Mouse (Mus musculus): Measurements from ENCODE around the gene 1810046K07Rik. TPM values are rescaled to one million over a fixed set of nuclear protein-coding genes. Genes with fewer than 3 reads are reported as not detected.

1810046K07Rik gene
- polyA plus RNA-seq, 1 experiment from 2014 or later, result not detected

DNA sequence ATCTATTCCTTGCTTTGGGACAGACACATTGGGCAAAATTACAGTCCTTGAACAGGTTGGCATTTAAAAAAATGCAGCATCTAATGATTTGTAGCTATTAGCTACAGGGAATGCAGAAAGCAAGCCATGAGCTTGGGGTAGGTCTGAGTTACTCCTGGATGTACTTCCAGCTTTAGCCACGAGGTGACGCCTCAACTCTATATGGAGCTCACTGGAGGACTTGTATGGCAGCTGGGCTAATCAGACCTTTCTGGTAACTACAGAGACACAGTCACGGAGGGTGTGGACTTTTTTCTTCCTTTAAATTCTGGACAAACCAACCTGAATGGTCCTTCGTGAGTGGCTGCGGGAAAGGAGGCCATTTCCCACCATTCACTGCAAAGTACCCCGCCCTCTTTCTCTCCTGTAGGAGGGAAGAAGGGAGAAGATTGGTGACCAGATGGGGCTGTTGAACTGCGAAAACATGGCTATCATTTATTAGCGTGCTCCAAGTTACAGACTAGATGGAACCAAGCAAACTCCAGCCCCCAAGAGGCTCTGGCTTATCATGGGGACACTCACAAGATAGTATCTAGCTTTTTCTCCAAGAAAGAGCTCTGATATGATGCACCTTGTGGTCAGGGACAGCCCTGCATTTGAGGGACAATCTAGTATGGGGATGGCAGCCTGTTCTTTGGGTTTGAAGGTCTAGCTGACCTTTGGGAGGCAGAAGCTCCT, 6.7 kb upstream of the 1810046K07Rik start:
- Histone ChIP-seq H3K36me3 (ENCODE audit: control insufficient read depth, insufficient read depth, low read length) (no peaks in the 10 kb centered on the region), H3K4me2 (ENCODE audit: low read length) (peak overlapping the region; percentile 53), H3K4me1 (ENCODE audit: control insufficient read depth in 2 of 2, insufficient read depth in 2 of 2, low read length in 2 of 2) (peaks cover 0 to 2% of the 10 kb centered on the region in 2 experiments; a peak in 1 of 4 replicates), H3K9ac (ENCODE audit: low read length) (0 out of 2 replicates have a peak overlapping the region, but pooled peaks have one; percentile 5), H3K27me3 (ENCODE audit: control insufficient read depth, insufficient read depth, low read length) (no peaks in the 10 kb centered on the region), H3K27ac (replicated peaks in 1 of 2; ENCODE audit: control insufficient read depth in 1 of 2, insufficient read depth in 1 of 2, low read depth in 2 of 2, low read length in 2 of 2) (no peak overlapping the region), H3K9me3 (ENCODE audit: control insufficient read depth, low read length) (no peaks in the 10 kb centered on the region), H3K4me3 (ENCODE audit: control insufficient read depth in 1 of 2, insufficient read depth in 1 of 2, low read depth in 1 of 2, low read length in 2 of 2) (peak overlapping the region in 1 of 2 experiments; percentile 10; a peak in 1 of 4 replicates)
- 27% methylated on average over 8 of the region's 8 CpGs for WGBS
- ATAC-seq (ENCODE audit: insufficient number of reproducible peaks, insufficient read depth, low FRiP score, low read depth), result no peak

DNA sequence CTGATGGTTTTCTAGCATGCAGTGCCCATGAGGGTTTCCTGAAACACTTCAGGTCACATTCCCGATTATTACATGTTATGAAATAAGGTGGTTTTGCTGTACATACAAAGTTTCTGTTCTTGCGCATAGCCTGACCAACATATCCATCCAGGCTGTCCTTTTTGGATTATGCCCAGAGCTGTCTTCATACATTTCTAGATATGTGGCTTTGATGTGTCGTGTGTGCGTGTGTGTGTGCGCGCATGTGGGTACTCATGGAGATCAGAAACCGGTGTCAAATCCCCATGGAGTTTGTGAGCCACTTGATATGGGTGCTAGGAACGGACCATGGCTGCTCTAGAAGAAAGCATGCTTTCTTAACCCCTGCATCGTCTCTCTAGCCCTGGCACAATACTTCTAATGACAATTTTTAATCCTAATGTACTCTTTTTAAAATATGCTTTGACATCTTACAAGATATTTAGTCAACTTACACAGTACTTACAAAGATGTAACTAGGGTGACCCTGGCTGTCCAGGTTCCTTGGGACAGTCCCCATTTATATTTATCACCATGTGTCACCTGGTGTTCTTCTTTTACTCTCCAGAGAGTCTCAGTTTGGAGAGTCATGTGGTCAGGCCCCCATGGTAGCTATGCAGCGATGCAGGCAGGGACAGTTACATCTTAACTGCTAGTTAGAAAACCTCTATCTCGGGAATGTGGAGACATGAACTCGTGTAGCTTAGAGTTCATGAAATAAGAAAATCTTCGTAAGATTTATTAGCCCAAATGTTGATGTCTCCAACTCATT, 2.9 kb upstream of the 1810046K07Rik start:
- WGBS, result 80% methylated on average over 13 of the region's 13 CpGs
- Histone ChIP-seq H3K4me3 (ENCODE audit: control insufficient read depth in 1 of 2, insufficient read depth in 1 of 2, low read depth in 1 of 2, low read length in 2 of 2) (no peak overlapping the region), H3K27ac (replicated peaks in 1 of 2; ENCODE audit: control insufficient read depth in 1 of 2, insufficient read depth in 1 of 2, low read depth in 2 of 2, low read length in 2 of 2) (no peak overlapping the region), H3K36me3 (ENCODE audit: control insufficient read depth, insufficient read depth, low read length) (no peaks in the 10 kb centered on the region), H3K4me2 (ENCODE audit: low read length) (no peak overlapping the region), H3K9me3 (ENCODE audit: control insufficient read depth, low read length) (no peaks in the 10 kb centered on the region), H3K27me3 (ENCODE audit: control insufficient read depth, insufficient read depth, low read length) (no peaks in the 10 kb centered on the region), H3K4me1 (ENCODE audit: control insufficient read depth in 2 of 2, insufficient read depth in 2 of 2, low read length in 2 of 2) (peaks cover 0 to 2% of the 10 kb centered on the region in 2 experiments; a peak in 1 of 4 replicates), H3K9ac (ENCODE audit: low read length) (no peak overlapping the region)
- no peak for ATAC-seq (ENCODE audit: insufficient number of reproducible peaks, insufficient read depth, low FRiP score, low read depth)

DNA sequence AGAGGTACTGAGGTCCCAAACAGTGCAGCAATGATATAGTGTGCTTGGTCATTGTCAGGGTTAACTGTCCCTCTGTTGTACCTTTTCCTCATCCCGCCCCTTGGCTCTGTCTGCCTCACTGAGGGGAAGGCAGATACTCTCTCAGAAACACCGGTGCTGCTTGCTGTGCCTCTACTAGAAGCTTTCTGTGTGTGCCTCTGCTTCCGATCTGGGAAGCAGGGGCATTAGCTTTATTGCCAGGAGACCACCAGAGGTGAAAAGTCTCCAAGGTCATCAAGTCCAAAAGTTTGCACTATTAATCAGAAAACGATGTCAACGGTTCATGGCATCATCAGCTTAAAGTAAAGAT, 1.2 kb downstream of the 1810046K07Rik start:
- H3K9ac ChIP-seq (ENCODE audit: low read length), result no peak overlapping the region
- WGBS, result 80% methylated on average over 5 of the region's 5 CpGs
- no peak for ATAC-seq (ENCODE audit: insufficient number of reproducible peaks, insufficient read depth, low FRiP score, low read depth)

DNA sequence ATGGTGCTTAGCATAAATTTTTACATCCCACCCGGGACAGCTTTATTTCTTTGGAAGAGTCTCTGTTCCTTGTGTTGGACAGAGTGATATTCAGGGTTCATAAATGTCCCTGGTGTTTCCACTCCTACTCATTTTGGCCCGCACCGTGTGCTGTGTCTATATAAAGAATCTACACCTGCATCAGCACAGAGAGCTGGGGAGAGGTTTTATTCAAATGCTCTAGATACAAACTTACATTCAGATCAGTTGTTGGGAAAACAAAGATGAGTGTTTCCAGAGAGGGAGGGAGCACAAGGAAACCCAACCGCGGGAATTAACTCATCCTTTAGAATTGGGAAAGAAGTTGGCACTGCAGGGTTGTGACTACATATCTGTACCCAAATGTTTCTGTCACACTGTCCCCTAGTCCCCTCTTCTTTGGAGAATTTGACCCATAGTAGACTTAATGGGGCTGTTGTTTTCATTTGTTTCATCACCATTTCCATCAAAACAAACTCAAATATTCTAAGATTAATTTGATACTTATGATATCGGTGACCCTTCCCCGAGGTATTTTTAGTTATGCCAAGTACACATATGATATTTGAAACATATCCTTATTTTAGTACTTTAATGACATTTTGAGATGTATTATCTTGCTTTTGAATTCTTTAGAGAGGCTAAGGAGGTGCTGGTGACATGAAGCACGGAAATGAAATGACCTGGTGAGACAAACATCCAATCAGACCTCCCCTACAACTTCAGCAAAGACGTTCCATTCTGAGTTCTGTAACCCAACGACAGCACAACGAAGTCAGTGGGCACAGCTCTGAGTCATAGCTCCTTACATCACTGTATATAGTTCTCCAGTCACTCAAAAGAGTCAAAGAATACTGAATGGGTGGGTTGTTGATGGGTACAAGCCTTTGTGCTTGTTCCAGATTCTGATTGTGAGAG, 1.8 kb downstream of the 1810046K07Rik start:
- WGBS, result 72% methylated on average over 11 of the region's 11 CpGs
- Histone ChIP-seq H3K36me3 (ENCODE audit: control insufficient read depth, insufficient read depth, low read length) (no peaks in the 10 kb centered on the region), H3K27me3 (ENCODE audit: control insufficient read depth, insufficient read depth, low read length) (no peaks in the 10 kb centered on the region), H3K9ac (ENCODE audit: low read length) (no peak overlapping the region), H3K4me1 (ENCODE audit: control insufficient read depth in 2 of 2, insufficient read depth in 2 of 2, low read length in 2 of 2) (no peaks in the 10 kb centered on the region), H3K4me2 (ENCODE audit: low read length) (no peak overlapping the region), H3K9me3 (ENCODE audit: control insufficient read depth, low read length) (no peaks in the 10 kb centered on the region), H3K27ac (replicated peaks in 1 of 2; ENCODE audit: control insufficient read depth in 1 of 2, insufficient read depth in 1 of 2, low read depth in 2 of 2, low read length in 2 of 2) (no peak overlapping the region), H3K4me3 (ENCODE audit: control insufficient read depth in 1 of 2, insufficient read depth in 1 of 2, low read depth in 1 of 2, low read length in 2 of 2) (no peak overlapping the region)
- ATAC-seq (ENCODE audit: insufficient number of reproducible peaks, insufficient read depth, low FRiP score, low read depth), result no peak

More for the DNA sequence above, 1.2 kb downstream of the 1810046K07Rik start:
- Histone ChIP-seq H3K36me3 (ENCODE audit: control insufficient read depth, insufficient read depth, low read length) (no peaks in the 10 kb centered on the region), H3K27me3 (ENCODE audit: control insufficient read depth, insufficient read depth, low read length) (no peaks in the 10 kb centered on the region), H3K27ac (replicated peaks in 1 of 2; ENCODE audit: control insufficient read depth in 1 of 2, insufficient read depth in 1 of 2, low read depth in 2 of 2, low read length in 2 of 2) (no peak overlapping the region), H3K4me1 (ENCODE audit: control insufficient read depth in 2 of 2, insufficient read depth in 2 of 2, low read length in 2 of 2) (no peaks in the 10 kb centered on the region), H3K4me3 (ENCODE audit: control insufficient read depth in 1 of 2, insufficient read depth in 1 of 2, low read depth in 1 of 2, low read length in 2 of 2) (no peak overlapping the region), H3K4me2 (ENCODE audit: low read length) (no peak overlapping the region), H3K9me3 (ENCODE audit: control insufficient read depth, low read length) (no peaks in the 10 kb centered on the region)

DNA sequence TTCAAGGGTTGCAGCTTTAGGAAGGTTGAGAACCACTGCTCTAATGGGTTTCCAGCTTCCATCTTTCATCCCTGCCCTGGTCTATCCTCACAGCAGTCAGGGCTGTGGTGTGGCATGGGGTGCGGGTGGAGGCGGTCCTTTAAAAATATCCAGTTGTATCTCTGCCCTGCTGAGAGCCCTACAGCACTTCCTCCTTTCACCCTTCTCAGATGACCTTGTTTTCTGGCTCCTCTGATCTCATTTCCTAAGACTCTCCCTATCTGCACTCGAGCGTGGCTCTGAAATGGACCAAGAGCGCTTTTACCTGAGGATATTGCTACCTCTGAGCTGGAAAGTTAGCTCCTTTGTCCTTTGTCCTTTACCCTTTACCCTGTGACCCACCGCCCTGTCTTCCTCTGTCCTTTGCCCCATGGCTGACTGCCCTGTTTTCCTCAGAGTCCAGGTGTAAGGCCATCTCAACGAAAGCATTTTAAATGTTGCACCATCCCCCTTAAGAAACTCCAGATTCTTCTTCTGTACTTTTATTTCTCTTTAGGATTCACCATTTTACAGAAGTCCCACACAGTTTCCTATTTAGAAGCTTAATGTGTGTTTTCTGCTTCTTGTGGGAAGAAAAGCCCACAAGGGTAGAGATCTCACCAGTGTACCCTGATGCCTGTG, 4.2 kb downstream of the 1810046K07Rik start:
- Histone ChIP-seq H3K27me3 (ENCODE audit: control insufficient read depth, insufficient read depth, low read length) (no peaks in the 10 kb centered on the region), H3K9me3 (ENCODE audit: control insufficient read depth, low read length) (no peaks in the 10 kb centered on the region), H3K27ac (replicated peaks in 1 of 2; ENCODE audit: control insufficient read depth in 1 of 2, insufficient read depth in 1 of 2, low read depth in 2 of 2, low read length in 2 of 2) (no peak overlapping the region), H3K9ac (ENCODE audit: low read length) (no peak overlapping the region), H3K4me3 (ENCODE audit: control insufficient read depth in 1 of 2, insufficient read depth in 1 of 2, low read depth in 1 of 2, low read length in 2 of 2) (no peak overlapping the region), H3K4me1 (ENCODE audit: control insufficient read depth in 2 of 2, insufficient read depth in 2 of 2, low read length in 2 of 2) (no peaks in the 10 kb centered on the region), H3K36me3 (ENCODE audit: control insufficient read depth, insufficient read depth, low read length) (no peaks in the 10 kb centered on the region), H3K4me2 (ENCODE audit: low read length) (no peak overlapping the region)
- ATAC-seq (ENCODE audit: insufficient number of reproducible peaks, insufficient read depth, low FRiP score, low read depth), result no peak
- WGBS, result 60% methylated on average over 7 of the region's 7 CpGs

DNA sequence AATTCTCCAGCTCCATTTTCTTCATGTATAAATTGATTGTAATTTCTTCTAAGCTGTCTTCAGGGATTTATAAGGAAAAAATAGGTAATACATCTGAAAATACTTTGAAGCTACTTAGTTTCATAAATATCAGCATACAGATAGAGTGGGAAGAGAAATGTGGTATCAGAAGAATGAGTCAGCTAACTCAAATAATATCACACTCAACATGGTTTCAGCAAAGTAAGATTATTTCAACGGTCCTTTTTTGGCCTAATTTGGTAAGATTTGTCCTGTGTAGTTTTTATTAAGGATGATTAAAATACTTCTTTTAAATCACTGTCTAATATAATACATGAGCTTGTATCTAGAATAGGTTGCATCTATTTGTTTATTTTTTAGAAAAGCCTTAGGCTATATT, 8.6 kb downstream of the 1810046K07Rik start:
- Histone ChIP-seq H3K27ac (replicated peaks in 1 of 2; ENCODE audit: control insufficient read depth in 1 of 2, insufficient read depth in 1 of 2, low read depth in 2 of 2, low read length in 2 of 2) (no peak overlapping the region), H3K4me1 (ENCODE audit: control insufficient read depth in 2 of 2, insufficient read depth in 2 of 2, low read length in 2 of 2) (no peaks in the 10 kb centered on the region), H3K4me2 (ENCODE audit: low read length) (no peak overlapping the region), H3K4me3 (ENCODE audit: control insufficient read depth in 1 of 2, insufficient read depth in 1 of 2, low read depth in 1 of 2, low read length in 2 of 2) (no peak overlapping the region), H3K36me3 (ENCODE audit: control insufficient read depth, insufficient read depth, low read length) (no peaks in the 10 kb centered on the region), H3K27me3 (ENCODE audit: control insufficient read depth, insufficient read depth, low read length) (no peaks in the 10 kb centered on the region), H3K9ac (ENCODE audit: low read length) (no peak overlapping the region), H3K9me3 (ENCODE audit: control insufficient read depth, low read length) (no peaks in the 10 kb centered on the region)
- ATAC-seq (ENCODE audit: insufficient number of reproducible peaks, insufficient read depth, low FRiP score, low read depth), result no peak
- 58% methylated on average over 1 of the region's 1 CpGs for WGBS

DNA sequence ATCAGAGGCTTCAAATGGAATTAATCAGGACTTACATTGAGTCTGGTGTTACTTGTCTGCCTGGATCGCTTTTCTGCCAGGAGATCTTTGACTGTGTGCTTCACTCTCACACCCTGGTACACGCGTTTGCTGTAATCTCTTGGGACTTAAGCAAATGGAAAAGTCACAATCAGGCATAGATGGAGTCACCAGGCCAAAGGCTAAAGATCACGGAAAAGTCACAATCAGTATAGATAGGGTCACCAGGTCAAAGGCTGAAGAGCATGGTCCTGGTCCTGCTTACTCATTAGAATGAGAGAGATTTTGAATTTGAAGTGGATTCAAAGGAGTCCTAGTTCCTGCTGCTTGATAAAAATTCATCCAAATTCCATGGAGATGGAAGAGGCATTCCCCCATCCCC, 10.5 kb downstream of the 1810046K07Rik start:
- WGBS, result 59% methylated on average over 4 of the region's 4 CpGs
- ATAC-seq (ENCODE audit: insufficient number of reproducible peaks, insufficient read depth, low FRiP score, low read depth), result no peak

More for the DNA sequence above, 10.5 kb downstream of the 1810046K07Rik start:
- H3K4me3 ChIP-seq (ENCODE audit: control insufficient read depth in 1 of 2, insufficient read depth in 1 of 2, low read depth in 1 of 2, low read length in 2 of 2), result no peak overlapping the region
- H3K4me1 ChIP-seq (ENCODE audit: control insufficient read depth in 2 of 2, insufficient read depth in 2 of 2, low read length in 2 of 2), result no peaks in the 10 kb centered on the region
- no peak overlapping the region for H3K27ac ChIP-seq (replicated peaks in 1 of 2; ENCODE audit: control insufficient read depth in 1 of 2, insufficient read depth in 1 of 2, low read depth in 2 of 2, low read length in 2 of 2)
- H3K27me3 ChIP-seq (ENCODE audit: control insufficient read depth, insufficient read depth, low read length), result no peaks in the 10 kb centered on the region
- no peak overlapping the region for H3K4me2 ChIP-seq (ENCODE audit: low read length)
- H3K36me3 ChIP-seq (ENCODE audit: control insufficient read depth, insufficient read depth, low read length), result no peaks in the 10 kb centered on the region
- H3K9me3 ChIP-seq (ENCODE audit: control insufficient read depth, low read length), result no peaks in the 10 kb centered on the region
- no peak overlapping the region for H3K9ac ChIP-seq (ENCODE audit: low read length)
